Mouse (Mus musculus) brain, embryonic 14.5 days (tissue): ENCODE measurements at regions not wholly inside any gene's neighbourhood (a gene's known extent, or its start where the extent isn't known, plus 50 kb on each side); places are given as distances from the start of the nearest gene placed in this dataset.

ENCODE experiments used
- CTCF ChIP-seq: fragments of 200-500 bp; IDR thresholded peaks from 2 replicates; pipeline ENCODE4 v1.5.1; 2012; ENCODE audit warnings: inconsistent platforms, mild to moderate bottlenecking, moderate library complexity, borderline replicate concordance; ENCODE audit not compliant: insufficient read depth, insufficient read length; ENCODE audit errors: extremely low read depth
- POLR2A ChIP-seq: fragments of 200-500 bp; IDR thresholded peaks from 2 replicates; pipeline ENCODE4 v1.6.1; 2012; ENCODE audit warnings: mild to moderate bottlenecking, inconsistent platforms, borderline replicate concordance; ENCODE audit not compliant: poor library complexity, insufficient read depth, insufficient read length, severe bottlenecking; ENCODE audit errors: extremely low read depth

GRCm38 (mm10) chr2:17287598-17287997 is 443.7 kb downstream of the Nebl start:
- TF ChIP-seq POLR2A (no peak), CTCF (no peak)
